Mouse (Mus musculus): ENCODE measurements around the gene Cltc. TPM values are rescaled to one million over a fixed set of nuclear protein-coding genes. Genes with fewer than 3 reads are reported as not detected.

The Cltc gene
- polyA plus RNA-seq, 1 experiment from 2014 or later, result 106 TPM

- Histone ChIP-seq H3K4me2 (no peak overlapping the region), H3K27me3 (no peaks in the 10 kb centered on the region), H3K36me3 (ENCODE audit: poor library complexity, severe bottlenecking) (no peaks in the 10 kb centered on the region), H3K27ac (no peak overlapping the region), H3K9ac (no peak overlapping the region), H3K9me3 (replicated peaks) (no peaks in the 10 kb centered on the region), H3K4me3 (no peak overlapping the region), H3K4me1 (peaks cover 8% of the 10 kb centered on the region)
- WGBS, result 94% methylated on average over 4 of the region's 4 CpGs
- no peak for ATAC-seq
Observed at GRCm38 (mm10) chr11:86675520-86675919, 81.8 kb downstream of the Cltc start.

GRCm38 (mm10) chr11:86672772-86673171 is 84.6 kb downstream of the Cltc start:
- no peak overlapping the region for H3K4me3 ChIP-seq
- H3K4me2 ChIP-seq, result no peak overlapping the region
- H3K4me1 ChIP-seq, result peaks cover 8% of the 10 kb centered on the region
- H3K27ac ChIP-seq, result no peak overlapping the region
- H3K9ac ChIP-seq, result no peak overlapping the region
- no peaks in the 10 kb centered on the region for H3K27me3 ChIP-seq
- no peaks in the 10 kb centered on the region for H3K36me3 ChIP-seq (ENCODE audit: poor library complexity, severe bottlenecking)
- 82% methylated on average over 3 of the region's 3 CpGs for WGBS
- ATAC-seq, result no peak
- H3K9me3 ChIP-seq (replicated peaks), result no peaks in the 10 kb centered on the region

GRCm38 (mm10) chr11:86671041-86671675 is 86.2 kb downstream of the Cltc start:
- Histone ChIP-seq H3K4me2 (no peak overlapping the region), H3K36me3 (ENCODE audit: poor library complexity, severe bottlenecking) (no peaks in the 10 kb centered on the region), H3K4me3 (no peak overlapping the region), H3K9ac (no peak overlapping the region), H3K4me1 (peaks cover 8% of the 10 kb centered on the region), H3K9me3 (replicated peaks) (no peaks in the 10 kb centered on the region), H3K27ac (no peak overlapping the region), H3K27me3 (no peaks in the 10 kb centered on the region)
- WGBS, result 69% methylated on average over 3 of the region's 3 CpGs
- no peak for ATAC-seq

- H3K9ac ChIP-seq, result no peak overlapping the region
- peaks cover 8% of the 10 kb centered on the region for H3K4me1 ChIP-seq
- ATAC-seq, result no peak
- H3K36me3 ChIP-seq (ENCODE audit: poor library complexity, severe bottlenecking), result peaks cover 18% of the 10 kb centered on the region
- no peak overlapping the region for H3K4me3 ChIP-seq
- H3K4me2 ChIP-seq, result no peak overlapping the region
- no peaks in the 10 kb centered on the region for H3K9me3 ChIP-seq (replicated peaks)
- H3K27me3 ChIP-seq, result no peaks in the 10 kb centered on the region
- 95% methylated on average over 3 of the region's 3 CpGs for WGBS
- H3K27ac ChIP-seq, result no peak overlapping the region
Observed at GRCm38 (mm10) chr11:86668169-86668568, 89.2 kb downstream of the Cltc start.

GRCm38 (mm10) chr11:86667553-86667952 is 89.8 kb downstream of the Cltc start:
- peaks cover 8% of the 10 kb centered on the region for H3K4me1 ChIP-seq
- H3K27ac ChIP-seq, result no peak overlapping the region
- H3K4me2 ChIP-seq, result no peak overlapping the region
- no peaks in the 10 kb centered on the region for H3K27me3 ChIP-seq
- no peak overlapping the region for H3K4me3 ChIP-seq
- ATAC-seq, result no peak
- peaks cover 23% of the 10 kb centered on the region for H3K36me3 ChIP-seq (ENCODE audit: poor library complexity, severe bottlenecking)
- no peaks in the 10 kb centered on the region for H3K9me3 ChIP-seq (replicated peaks)
- no peak overlapping the region for H3K9ac ChIP-seq
- 98% methylated on average over 2 of the region's 2 CpGs for WGBS

GRCm38 (mm10) chr11:86664406-86664805 is 93.0 kb downstream of the Cltc start:
- Histone ChIP-seq H3K27ac (no peak overlapping the region), H3K9me3 (replicated peaks) (no peaks in the 10 kb centered on the region), H3K4me1 (no peaks in the 10 kb centered on the region), H3K27me3 (no peaks in the 10 kb centered on the region), H3K9ac (no peak overlapping the region), H3K4me2 (no peak overlapping the region), H3K36me3 (ENCODE audit: poor library complexity, severe bottlenecking) (peaks cover 36% of the 10 kb centered on the region), H3K4me3 (no peak overlapping the region)
- 92% methylated on average over 3 of the region's 3 CpGs for WGBS
- no peak for ATAC-seq

- no peak overlapping the region for H3K9ac ChIP-seq
- ATAC-seq, result no peak
- no peak overlapping the region for H3K27ac ChIP-seq
- H3K4me1 ChIP-seq, result no peaks in the 10 kb centered on the region
- peaks cover 37% of the 10 kb centered on the region for H3K36me3 ChIP-seq (ENCODE audit: poor library complexity, severe bottlenecking)
- no peaks in the 10 kb centered on the region for H3K27me3 ChIP-seq
- H3K4me2 ChIP-seq, result no peak overlapping the region
- no peak overlapping the region for H3K4me3 ChIP-seq
- no peaks in the 10 kb centered on the region for H3K9me3 ChIP-seq (replicated peaks)
Observed at GRCm38 (mm10) chr11:86663977-86664376, 93.4 kb downstream of the Cltc start.

GRCm38 (mm10) chr11:86662986-86663895 is 94.1 kb downstream of the Cltc start:
- peaks cover 39% of the 10 kb centered on the region for H3K36me3 ChIP-seq (ENCODE audit: poor library complexity, severe bottlenecking)
- no peaks in the 10 kb centered on the region for H3K27me3 ChIP-seq
- no peak overlapping the region for H3K9ac ChIP-seq
- H3K4me2 ChIP-seq, result no peak overlapping the region
- H3K9me3 ChIP-seq (replicated peaks), result no peaks in the 10 kb centered on the region
- no peak for ATAC-seq
- no peak overlapping the region for H3K27ac ChIP-seq
- H3K4me1 ChIP-seq, result no peaks in the 10 kb centered on the region
- H3K4me3 ChIP-seq, result no peak overlapping the region
- WGBS, result 93% methylated on average over 8 of the region's 8 CpGs

GRCm38 (mm10) chr11:86657863-86658262 is 99.5 kb downstream of the Cltc start:
- Histone ChIP-seq H3K27me3 (no peaks in the 10 kb centered on the region), H3K4me3 (no peak overlapping the region), H3K27ac (no peak overlapping the region), H3K9ac (no peak overlapping the region), H3K4me2 (no peak overlapping the region), H3K9me3 (replicated peaks) (no peaks in the 10 kb centered on the region), H3K4me1 (no peaks in the 10 kb centered on the region), H3K36me3 (ENCODE audit: poor library complexity, severe bottlenecking) (peaks cover 18% of the 10 kb centered on the region)
- no peak for ATAC-seq

- peaks cover 11% of the 10 kb centered on the region for H3K36me3 ChIP-seq (ENCODE audit: poor library complexity, severe bottlenecking)
- no peaks in the 10 kb centered on the region for H3K4me1 ChIP-seq
- no peak for ATAC-seq
- H3K4me2 ChIP-seq, result no peak overlapping the region
- no peak overlapping the region for H3K9ac ChIP-seq
- WGBS, result 94% methylated on average over 4 of the region's 4 CpGs
- H3K27ac ChIP-seq, result no peak overlapping the region
- no peaks in the 10 kb centered on the region for H3K9me3 ChIP-seq (replicated peaks)
- no peaks in the 10 kb centered on the region for H3K27me3 ChIP-seq
- H3K4me3 ChIP-seq, result no peak overlapping the region
Observed at GRCm38 (mm10) chr11:86656849-86657567, 100.4 kb downstream of the Cltc start.

GRCm38 (mm10) chr11:86655671-86656070 is 101.7 kb downstream of the Cltc start:
- no peaks in the 10 kb centered on the region for H3K27me3 ChIP-seq
- H3K9ac ChIP-seq, result no peak overlapping the region
- no peaks in the 10 kb centered on the region for H3K4me1 ChIP-seq
- WGBS, result 81% methylated on average over 1 of the region's 1 CpGs
- no peak overlapping the region for H3K27ac ChIP-seq
- no peaks in the 10 kb centered on the region for H3K9me3 ChIP-seq (replicated peaks)
- H3K36me3 ChIP-seq (ENCODE audit: poor library complexity, severe bottlenecking), result peaks cover 7% of the 10 kb centered on the region
- no peak for ATAC-seq
- no peak overlapping the region for H3K4me3 ChIP-seq
- no peak overlapping the region for H3K4me2 ChIP-seq

GRCm38 (mm10) chr11:86654096-86654495 is 103.3 kb downstream of the Cltc start:
- Histone ChIP-seq H3K36me3 (ENCODE audit: poor library complexity, severe bottlenecking) (peaks cover 3% of the 10 kb centered on the region; the same call in 1 of the 2 replicates), H3K9ac (no peak overlapping the region), H3K4me2 (no peak overlapping the region), H3K27ac (no peak overlapping the region), H3K27me3 (no peaks in the 10 kb centered on the region), H3K9me3 (replicated peaks) (no peaks in the 10 kb centered on the region), H3K4me1 (no peaks in the 10 kb centered on the region), H3K4me3 (no peak overlapping the region)
- ATAC-seq, result no peak
- WGBS, result 95% methylated on average over 4 of the region's 4 CpGs

Measured in forebrain, embryonic 13.5 days (tissue).